Mouse (Mus musculus) naive thymus-derived CD4-positive, alpha-beta T cell, adult 2 months (primary cell): ENCODE data around the gene Antxr2.

ENCODE experiments used
- DNase-seq: peaks from one replicate; pipeline ENCODE4 v3.0.0-alpha.2; 2011; ENCODE audit warnings: low read depth

Antxr2 gene

GRCm38 (mm10) chr5:97913901-97914300 lies 116.9 kb downstream of the Antxr2 start:
- DNase-seq: no peak

- DNase-seq: no peak
These were observed 123.4 kb downstream of the Antxr2 start for GRCm38 (mm10) chr5:97907482-97907881.

- no peak for DNase-seq
These were observed 124.1 kb downstream of the Antxr2 start for GRCm38 (mm10) chr5:97906537-97907266.

- no peak for DNase-seq
These were observed 125.0 kb downstream of the Antxr2 start for GRCm38 (mm10) chr5:97905856-97906255.

GRCm38 (mm10) chr5:97901096-97901495 lies 129.7 kb downstream of the Antxr2 start:
- no peak for DNase-seq

GRCm38 (mm10) chr5:97899321-97899720 lies 131.5 kb downstream of the Antxr2 start:
- DNase-seq: no peak

- no peak for DNase-seq
These were observed 145.4 kb downstream of the Antxr2 start for GRCm38 (mm10) chr5:97885427-97885826.

GRCm38 (mm10) chr5:97884110-97884509 lies 146.7 kb downstream of the Antxr2 start:
- no peak for DNase-seq

GRCm38 (mm10) chr5:97881421-97881820 lies 149.4 kb downstream of the Antxr2 start:
- DNase-seq: no peak

- DNase-seq: no peak
These were observed 150.7 kb downstream of the Antxr2 start for GRCm38 (mm10) chr5:97880115-97880514.

- DNase-seq: no peak
These were observed 152.0 kb downstream of the Antxr2 start for GRCm38 (mm10) chr5:97878871-97879270.

GRCm38 (mm10) chr5:97878215-97878794 lies 152.5 kb downstream of the Antxr2 start:
- no peak for DNase-seq

- no peak for DNase-seq
These were observed 153.9 kb downstream of the Antxr2 start for GRCm38 (mm10) chr5:97876895-97877294.

GRCm38 (mm10) chr5:97867921-97868320 lies 162.9 kb downstream of the Antxr2 start:
- DNase-seq: no peak

GRCm38 (mm10) chr5:97866975-97867374 lies 163.9 kb downstream of the Antxr2 start:
- DNase-seq: no peak

- DNase-seq: no peak
These were observed 173.7 kb downstream of the Antxr2 start for GRCm38 (mm10) chr5:97857101-97857500.

- DNase-seq: no peak
These were observed 178.7 kb downstream of the Antxr2 start for GRCm38 (mm10) chr5:97851981-97852748.

- DNase-seq: no peak
These were observed 183.5 kb downstream of the Antxr2 start for GRCm38 (mm10) chr5:97847204-97847895.

GRCm38 (mm10) chr5:97846503-97846902 lies 184.3 kb downstream of the Antxr2 start:
- no peak for DNase-seq

GRCm38 (mm10) chr5:97842016-97842415 lies 188.8 kb downstream of the Antxr2 start:
- DNase-seq: no peak

- no peak for DNase-seq
These were observed 190.9 kb downstream of the Antxr2 start for GRCm38 (mm10) chr5:97839924-97840279.

- no peak for DNase-seq
These were observed 191.4 kb downstream of the Antxr2 start for GRCm38 (mm10) chr5:97839271-97839923.
